Mouse (Mus musculus) R1 (cell line): ENCODE measurements around the gene Ifi206.
"Not testable (repeated sequence)": the region's sequence is repeated elsewhere in the genome, so short reads cannot be mapped to it uniquely, and the experiment has no call there.

Experiments used
- DNase-seq: peaks from one replicate; pipeline ENCODE4 v3.0.0-alpha.2; 2018; ENCODE audit warnings: low read depth, low spot score

Ifi206 gene

DNA sequence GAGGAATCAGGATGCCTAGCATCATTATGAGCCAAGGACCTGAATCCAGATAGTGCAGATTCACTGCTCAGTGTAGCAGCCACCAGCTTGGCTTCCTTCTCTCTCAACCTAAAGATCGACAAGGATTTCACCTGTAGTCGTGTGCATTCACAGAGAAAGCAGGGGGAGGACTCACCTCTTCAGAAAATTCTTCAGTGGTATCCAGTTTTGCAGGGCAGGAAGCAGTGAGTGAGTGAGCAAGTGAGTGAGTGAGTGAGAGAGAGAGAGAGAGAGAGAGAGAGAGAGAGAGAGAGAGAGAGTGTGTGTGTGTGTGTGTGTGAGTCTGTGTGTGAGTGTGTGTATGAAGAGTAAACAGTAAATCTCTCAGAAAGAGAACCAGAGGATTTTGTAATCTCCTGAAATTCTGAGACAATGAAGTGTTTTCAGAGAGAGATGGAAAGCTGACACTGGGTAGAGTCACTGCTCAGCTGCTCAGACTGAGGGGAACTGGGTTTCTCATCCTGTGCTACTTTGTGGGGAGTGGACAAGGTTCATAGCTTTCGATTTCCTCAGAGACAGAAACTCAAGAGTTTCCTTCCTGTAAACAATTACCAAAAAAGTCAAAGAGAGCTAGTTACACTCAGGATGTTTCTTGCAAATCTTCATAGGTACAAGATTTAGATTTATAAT is at the start of gene Ifi206:
Gene Ifi206, minus strand, starts transcription at position 230 of the 669 bp plus-strand sequence.
- DNase-seq, result not testable (repeated sequence)

DNA sequence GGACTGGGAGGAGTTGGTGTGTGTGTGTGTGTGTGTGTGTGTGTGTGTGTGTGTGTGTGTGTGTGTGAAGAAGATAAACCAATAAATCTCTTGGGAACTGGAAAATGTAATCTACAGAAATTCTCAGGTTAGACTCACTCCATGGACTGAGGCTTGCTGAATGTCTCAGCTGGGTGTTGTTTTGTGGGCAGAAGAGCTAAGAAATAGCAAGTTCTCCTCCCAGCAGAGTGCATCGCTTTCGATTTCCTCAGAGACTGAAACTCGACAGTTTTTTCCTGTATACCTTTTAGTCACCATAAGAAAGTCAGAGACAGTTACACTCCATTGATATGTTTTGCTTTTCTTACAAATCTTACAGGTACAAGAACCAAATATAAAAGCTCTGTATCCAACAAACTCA is 45.0 kb upstream of the Ifi206 start, which contains the start of gene Ifi214:
Gene Ifi214, minus strand, starts transcription at position 167 of the 400 bp plus-strand sequence.
- not testable (repeated sequence) for DNase-seq

DNA sequence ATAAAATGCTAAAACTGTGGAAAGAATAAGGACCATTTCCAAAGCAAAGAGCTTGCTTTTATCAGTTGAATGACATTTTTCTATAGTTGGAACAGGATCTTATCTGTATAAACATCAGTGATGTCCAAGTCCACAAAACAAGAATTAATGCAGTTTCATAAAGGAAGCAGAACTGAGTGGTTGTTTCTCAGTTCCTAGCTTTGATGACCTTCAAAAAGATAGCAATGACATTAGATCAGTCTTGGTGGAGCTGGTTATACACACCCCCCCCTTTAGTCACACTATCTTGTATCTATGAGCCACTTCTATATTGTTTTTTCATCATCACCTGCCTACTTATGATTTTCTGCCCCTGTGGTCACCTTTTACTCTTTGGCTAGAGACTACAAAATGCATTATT is 30.6 kb upstream of the Ifi206 start:
- no peak for DNase-seq

DNA sequence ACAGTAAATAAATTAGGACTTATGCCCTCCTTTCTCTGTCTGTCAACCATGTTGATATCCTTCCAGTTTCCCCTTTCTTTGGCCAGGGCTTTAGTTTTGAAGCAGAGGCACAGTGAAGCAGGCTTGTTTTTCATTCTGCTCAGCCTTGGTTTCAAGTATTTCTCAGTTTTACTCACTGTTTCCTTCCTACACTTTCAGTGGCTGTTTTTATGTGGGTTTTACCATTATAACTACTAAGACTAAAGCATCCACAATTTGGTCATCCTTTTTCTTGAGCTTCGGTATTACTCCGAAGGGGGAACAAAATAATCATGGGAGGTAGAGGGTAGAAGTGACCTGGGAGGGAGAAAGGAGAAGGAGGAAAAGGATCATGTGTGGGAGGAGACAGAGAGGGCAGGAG is 19.8 kb upstream of the Ifi206 start:
- DNase-seq, result not testable (repeated sequence)

DNA sequence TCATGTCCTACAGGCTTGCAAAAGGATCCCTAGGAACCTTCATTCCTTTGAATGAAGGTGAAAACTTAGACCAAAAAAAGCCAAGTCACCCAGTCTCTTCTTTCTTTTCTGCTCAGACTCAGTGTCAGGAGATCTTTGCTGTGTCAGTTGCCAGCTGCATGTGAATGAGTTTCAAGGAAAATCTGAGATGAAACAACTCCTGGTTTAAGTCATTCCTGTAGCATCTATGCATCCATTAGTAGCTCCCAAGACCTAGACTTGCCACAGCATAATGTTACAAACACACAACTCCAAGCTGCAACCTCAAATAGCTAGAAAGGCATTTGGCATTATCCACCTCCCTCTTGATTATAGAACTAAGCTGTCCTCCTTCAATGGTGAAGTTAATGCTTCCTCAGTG is 642 bp upstream of the Ifi206 start:
- DNase-seq, result not testable (repeated sequence)

DNA sequence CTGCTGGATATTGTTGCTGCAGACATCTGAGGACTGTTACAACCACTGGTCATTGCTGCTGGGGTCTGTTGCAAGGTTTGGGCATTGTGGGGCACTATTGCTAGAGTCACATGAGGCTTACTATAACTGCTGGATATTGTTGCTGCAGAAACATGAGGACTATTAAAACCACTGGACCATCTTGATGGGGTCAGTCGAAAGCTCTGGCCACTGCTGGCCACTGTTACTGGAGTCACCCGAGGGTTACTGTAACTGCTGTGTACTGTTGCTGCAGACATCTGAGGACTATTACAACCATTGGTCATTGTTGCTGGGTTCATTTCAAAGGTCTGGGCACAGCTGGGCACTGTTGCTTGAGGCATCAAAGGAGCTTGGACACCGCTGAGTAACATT is 9.7 kb downstream of the Ifi206 start:
- DNase-seq, result not testable (repeated sequence)

DNA sequence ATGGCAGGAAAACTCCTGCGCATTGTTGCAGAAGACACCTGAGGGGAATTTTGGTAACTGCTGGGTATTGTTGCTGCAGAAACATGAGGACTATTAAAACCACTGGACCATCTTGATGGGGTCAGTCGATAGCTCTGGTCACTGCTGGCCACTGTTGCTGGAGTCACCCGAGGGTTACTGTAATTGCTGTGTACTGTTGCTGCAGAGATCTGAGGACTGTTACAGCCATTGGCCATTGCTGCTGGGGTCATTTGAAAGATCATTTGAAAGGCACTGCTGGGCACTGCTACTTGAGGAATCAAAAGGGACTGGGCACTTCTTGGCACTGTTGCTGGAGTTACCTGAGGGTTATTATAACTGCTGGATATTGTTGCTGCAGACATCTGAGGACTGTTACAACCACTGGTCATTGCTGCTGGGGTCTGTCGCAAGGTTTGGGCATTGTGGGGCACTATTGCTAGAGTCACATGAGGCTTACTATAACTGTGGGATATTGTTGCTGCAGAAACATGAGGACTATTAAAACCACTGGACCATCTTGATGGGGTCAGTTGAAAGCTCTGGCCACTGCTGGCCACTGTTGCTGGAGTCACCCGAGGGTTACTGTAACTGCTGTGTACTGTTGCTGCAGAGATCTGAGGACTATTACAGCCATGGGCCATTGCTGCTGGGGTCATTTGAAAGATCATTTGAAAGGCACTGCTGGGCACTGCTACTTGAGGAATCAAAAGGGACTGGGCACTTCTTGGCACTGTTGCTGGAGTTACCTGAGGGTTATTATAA is 10.3 kb downstream of the Ifi206 start:
- not testable (repeated sequence) for DNase-seq

DNA sequence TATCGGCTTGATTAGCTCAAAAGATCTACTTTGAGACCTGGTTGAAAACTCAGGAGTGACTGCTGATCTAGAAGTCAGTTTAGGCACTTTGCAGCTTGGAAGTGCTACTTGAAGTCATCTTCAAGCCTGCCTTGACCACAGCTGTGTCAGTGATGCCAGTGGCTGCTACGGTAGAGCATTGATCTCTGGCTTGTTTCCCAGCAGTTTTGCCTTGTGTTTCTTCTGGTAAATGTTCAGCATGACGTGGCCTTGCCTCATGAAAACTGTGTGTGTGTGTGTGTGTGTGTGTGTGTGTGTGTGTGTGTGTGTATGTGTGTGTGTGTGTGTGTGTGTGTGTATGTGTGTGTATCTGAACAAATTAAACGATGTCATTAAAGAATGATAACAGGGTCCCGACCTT is 34.1 kb downstream of the Ifi206 start:
- DNase-seq, result no peak

DNA sequence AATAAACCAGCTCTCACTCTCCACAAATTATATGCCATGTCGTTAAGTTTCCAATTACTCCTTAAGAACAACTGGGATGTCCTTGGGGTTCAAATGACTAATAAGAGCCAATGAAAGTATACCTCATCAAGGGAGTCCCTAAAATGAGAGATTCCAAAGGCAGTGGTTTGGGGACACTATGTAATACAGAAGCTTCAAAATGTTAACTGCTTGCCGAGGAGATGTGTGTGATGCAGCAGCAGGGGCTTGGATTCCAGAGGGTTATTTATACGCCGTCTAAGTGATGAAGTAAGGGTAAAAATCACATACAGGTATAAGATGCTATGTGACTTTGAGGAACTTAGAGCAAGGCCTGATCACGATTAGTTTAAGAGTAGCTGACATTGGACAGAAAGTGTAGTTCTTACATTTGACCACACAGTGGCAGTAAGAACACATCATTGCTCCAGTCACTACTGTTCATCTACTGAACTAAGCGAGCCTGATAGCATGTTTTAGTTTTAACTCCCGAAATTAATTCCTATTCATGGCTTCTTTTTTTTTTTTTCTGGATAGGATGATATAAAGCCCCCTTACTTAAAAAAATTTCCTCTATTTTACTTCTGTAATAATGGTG is 34.6 kb downstream of the Ifi206 start:
- DNase-seq, result peak; percentile 52

DNA sequence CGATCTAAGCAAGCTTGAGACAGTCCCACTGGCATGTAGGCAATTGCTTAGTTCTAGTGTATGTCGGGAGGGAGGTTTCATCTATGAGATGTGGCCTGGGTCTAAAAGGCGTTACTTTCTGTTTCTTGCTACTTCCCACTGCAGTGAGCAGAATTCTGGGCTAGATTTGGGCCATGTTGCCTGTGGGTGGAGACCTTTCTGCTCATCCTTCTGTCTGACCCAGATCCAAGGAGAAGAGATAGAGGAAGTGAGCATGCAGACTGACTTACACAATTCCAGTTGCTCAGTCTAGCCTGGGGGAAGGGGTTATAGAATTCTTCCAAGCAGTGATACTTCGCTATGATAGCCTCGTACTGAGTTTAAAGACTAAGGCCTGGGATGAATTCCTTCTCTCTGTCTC is 39.2 kb downstream of the Ifi206 start:
- no peak for DNase-seq

DNA sequence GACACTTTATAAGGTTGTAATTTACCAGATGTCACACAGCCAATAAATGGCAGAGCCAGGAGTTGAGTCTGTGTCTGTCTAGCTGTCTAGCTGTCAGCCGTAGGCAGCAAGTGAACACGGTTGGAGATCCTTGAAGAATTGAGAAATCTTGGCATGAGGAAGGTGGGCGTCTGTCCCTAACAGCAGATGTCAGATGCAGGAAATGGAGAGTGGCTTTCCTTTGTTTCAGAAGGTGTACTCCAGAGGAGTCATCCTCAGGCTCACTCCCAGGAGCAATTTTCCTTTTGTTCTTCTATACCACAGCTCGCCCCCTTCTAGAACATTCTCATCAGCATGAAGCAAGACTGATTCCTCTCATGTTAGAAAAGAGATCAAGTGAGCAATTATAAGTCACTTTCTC is 40.2 kb downstream of the Ifi206 start:
- no peak for DNase-seq

DNA sequence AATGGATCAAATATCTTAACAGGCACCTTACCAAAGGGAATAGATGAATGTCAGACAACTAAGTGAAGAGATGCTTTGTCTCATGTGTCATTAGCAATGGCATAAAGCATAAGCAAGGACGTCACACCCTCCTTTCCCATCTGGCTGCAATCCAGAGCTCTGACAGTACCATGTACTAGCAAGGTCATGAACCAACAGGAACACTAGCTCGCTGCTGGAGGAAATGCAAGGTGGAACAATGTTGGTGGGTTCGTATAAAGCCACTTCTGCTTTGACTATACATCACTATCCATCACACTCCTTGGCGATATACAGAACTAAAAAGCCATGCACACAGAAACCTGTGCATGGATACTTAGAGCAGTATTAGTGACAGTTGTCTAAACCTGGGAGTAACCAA is 43.8 kb downstream of the Ifi206 start:
- no peak for DNase-seq

DNA sequence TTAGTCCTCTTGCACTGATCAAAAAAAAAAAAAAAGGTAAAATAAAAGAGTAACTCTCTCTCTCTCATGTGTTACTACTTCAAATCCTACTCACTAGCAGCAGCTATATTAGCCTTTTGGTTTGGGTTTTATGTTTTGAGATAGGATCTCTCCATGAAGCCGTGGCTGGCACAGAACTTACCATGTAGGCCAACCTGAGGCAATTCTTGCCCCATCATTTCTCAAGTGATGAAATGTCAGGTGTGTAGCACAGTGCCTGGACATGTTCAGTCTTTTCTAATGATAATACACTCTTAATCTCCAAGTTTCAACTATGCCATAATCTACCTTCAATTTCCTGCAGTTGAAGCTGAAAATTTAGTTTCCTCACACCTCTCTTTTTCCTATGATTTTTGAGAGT is 47.8 kb downstream of the Ifi206 start:
- DNase-seq, result no peak

DNA sequence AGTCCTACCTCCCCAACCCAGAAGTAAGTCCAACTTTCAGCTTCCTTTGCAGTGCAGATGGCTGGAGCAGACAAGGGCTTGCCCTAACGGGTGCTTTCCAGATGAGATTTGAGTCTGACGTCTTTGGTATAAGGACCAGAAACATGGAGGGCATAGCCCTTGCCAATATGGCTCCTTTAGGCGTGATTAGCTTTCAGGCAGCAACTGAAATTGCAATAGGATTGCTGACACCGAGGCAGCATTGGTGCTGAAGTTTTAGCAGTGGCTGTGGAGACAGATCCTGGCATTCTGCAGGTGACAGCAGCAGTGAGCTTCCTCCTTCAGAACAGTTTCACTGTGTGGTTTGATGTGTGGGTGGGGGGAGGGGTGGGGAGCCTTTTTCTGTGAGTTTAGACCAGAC is 49.6 kb downstream of the Ifi206 start:
- DNase-seq, result no peak

DNA sequence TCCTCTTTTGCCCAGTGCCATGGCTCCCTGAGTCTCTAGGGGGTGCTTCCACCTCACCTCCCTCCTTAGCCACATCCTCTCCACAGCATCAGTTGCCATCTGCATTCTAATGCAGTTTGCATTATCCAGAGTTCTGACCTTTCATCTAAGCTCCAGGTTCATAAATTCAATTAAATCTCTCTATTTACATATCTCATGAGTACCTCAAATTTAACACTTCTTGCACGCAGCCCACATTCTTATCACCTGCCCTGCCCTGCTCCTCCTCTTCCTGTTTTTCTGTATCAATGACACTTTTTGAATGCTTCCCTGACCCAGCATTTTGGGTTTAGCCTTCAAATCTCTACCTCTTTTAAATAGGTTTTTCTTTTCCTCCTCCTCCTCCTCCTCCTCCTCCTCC is 50.2 kb downstream of the Ifi206 start:
- DNase-seq, result no peak

DNA sequence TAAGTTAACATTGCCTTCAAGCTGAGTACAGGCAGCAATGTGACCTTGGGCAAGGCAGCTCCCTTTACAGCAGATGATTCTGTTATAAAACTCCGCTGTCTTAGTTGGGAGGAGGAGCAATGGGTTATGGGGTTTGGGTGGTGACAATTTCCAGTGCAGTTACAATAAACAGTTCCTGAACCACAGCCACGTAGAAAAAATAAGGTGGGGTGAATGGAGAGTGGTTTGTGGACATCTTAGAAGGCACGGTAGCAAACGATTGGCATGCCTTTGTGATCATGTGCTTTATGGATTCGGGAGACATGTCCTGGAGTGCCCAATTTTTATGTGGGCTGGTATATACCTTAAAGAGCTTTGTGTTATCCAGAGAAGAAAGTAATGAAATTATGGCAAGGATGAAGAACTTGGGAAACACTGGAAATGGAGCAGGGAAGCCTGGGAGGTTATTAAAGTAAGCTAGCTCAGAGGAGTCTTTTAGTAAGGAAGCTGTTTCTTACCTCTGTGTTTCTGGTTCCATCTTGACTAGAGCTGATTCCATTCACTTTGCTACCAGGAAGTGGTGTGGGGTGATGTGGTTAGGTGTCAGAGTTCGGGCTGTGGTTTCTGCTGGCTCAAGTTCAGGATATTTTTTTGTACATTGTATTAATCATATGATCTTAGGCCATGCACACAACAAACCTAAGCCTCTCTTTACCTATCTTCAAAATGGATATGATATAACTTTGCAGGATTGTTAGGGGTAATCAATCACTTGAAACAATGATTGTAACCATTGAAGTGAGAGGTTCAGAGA is 53.5 kb downstream of the Ifi206 start:
- no peak for DNase-seq

DNA sequence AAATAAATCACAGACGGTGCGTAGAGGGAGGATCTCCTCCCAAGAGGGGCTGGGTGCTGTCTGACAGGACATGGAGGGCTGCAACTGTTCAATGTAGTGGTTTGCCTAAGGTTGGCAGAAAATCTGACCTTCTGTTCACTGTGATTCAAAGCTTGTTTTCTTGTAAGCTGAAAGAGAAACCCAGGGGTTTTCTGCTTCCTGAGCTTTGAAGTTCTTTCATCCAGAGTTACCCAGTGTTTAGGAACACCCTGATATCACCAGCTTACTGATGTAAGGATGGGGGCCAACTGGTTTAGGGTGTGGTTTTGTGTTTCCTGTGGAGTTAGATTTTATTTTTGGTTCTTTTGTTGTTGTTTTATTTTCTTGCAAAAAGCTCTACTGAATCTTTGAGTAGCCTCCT is 58.4 kb downstream of the Ifi206 start:
- peak; percentile 29 for DNase-seq

DNA sequence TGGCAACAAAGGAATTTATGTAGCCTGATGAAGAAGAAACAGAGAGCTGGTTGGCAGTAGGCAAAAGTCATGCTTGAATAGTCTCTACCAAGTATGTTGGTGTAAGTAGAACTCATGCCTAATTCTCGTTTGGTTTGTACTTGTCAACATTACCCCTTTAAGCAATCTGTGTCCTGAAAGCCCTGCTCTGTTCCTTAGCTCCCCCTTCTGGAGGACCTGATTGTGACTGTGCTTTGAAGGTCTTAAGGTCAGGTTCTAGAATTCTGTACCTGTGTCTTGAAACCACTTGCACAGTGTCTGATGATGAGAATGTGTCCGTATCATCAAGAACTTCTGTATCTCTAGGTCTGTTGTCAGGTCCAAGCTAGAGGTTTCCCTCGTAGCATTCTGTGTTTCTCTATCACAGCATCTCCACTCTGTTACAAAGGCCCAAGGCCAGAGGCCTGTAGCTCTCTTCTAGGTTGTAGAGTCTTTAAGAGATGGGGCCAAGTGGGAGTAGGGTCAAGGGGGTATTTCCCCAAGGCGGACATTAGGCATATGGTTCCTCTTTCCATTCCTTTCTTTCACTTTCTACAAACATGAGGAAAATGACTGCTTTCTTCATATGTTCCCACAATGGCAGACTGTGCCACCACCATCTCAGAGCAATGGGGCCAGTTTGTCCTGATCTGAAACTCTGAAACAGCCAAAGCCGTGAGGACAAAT is 60.7 kb downstream of the Ifi206 start:
- peak; percentile 25 for DNase-seq

DNA sequence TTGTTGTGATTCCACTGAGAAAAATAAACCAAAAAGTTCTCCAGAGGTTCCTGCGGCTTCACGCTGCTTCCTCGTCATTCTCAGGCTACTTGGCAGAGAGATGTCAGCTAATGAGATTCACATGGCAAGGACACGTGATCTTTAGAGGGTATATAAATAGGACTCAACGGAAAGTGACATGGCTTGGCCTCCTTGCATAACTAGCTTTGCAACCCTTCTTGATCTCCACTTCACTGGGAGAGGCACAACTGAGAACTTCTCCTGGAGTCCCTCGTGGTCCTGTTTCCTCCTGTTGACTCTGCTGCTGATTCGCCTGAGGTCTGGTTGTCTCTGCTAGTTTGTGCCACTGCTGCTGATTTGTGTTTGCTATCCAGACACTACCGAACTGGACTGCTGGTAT is 63.5 kb downstream of the Ifi206 start:
- DNase-seq, result no peak

DNA sequence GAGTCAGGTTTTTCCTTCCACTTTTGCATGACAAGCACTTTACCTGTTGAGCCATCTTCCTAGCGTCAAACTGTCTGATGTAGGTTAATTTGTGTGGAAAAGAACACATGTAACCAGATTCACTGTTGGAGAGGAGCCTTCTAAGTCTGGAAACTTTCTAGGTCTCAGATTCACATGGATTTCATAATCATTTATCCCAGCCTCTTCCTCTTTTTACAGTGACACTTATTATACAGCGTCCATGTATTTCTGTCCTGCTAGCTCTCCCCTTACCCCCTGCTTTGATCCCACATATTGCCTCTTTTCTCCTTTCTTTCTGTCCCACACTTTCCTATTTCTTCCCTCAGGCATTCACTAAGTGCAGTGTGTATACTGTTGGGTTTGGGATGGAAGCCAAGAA is 64.5 kb downstream of the Ifi206 start:
- DNase-seq, result no peak

DNA sequence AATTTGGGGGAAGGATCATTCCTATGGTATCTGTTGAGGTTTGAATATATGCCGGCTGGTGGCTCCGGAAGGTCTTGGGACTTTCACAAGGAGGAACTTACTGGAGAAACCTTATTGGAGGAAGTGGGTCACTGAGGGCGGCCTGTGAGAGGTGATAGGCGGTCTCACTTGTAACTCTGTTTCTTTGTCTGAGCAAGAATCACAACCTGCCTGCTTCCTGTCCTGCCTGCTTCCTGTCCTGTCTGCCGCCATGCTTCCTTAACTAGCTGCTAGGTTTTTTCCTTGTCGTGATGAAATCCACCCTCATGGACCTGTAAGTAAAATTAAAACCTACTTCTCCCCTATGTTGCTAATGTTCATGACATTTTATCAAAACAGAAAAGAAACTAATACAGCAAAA is 70.5 kb downstream of the Ifi206 start:
- DNase-seq, result peak; percentile 94
